Mouse (Mus musculus): ENCODE data around the gene Tyw1.

The Tyw1 gene

GRCm38 (mm10) chr5:130314926-130315325, 59.5 kb downstream of the Tyw1 start:
- no peak for DNase-seq (ENCODE audit: low spot score)

GRCm38 (mm10) chr5:130316321-130316720, 60.9 kb downstream of the Tyw1 start:
- DNase-seq (ENCODE audit: low spot score) = no peak

GRCm38 (mm10) chr5:130319783-130320182, 64.4 kb downstream of the Tyw1 start:
- no peak for DNase-seq (ENCODE audit: low spot score)

- peak; percentile 14 for DNase-seq (ENCODE audit: low spot score)
These were observed 65.1 kb downstream of the Tyw1 start for GRCm38 (mm10) chr5:130320485-130320884.

GRCm38 (mm10) chr5:130325486-130325885, 70.1 kb downstream of the Tyw1 start:
- no peak for DNase-seq (ENCODE audit: low spot score)

GRCm38 (mm10) chr5:130327615-130328263, 72.3 kb downstream of the Tyw1 start:
- DNase-seq (ENCODE audit: low spot score) = no peak

GRCm38 (mm10) chr5:130328366-130328765, 72.9 kb downstream of the Tyw1 start:
- DNase-seq (ENCODE audit: low spot score) = no peak

GRCm38 (mm10) chr5:130329889-130330288, 74.5 kb downstream of the Tyw1 start:
- no peak for DNase-seq (ENCODE audit: low spot score)

- no peak for DNase-seq (ENCODE audit: low spot score)
These were observed 75.4 kb downstream of the Tyw1 start for GRCm38 (mm10) chr5:130330801-130331200.

GRCm38 (mm10) chr5:130331206-130331605, 75.8 kb downstream of the Tyw1 start:
- DNase-seq (ENCODE audit: low spot score) = no peak

- no peak for DNase-seq (ENCODE audit: low spot score)
These were observed 78.1 kb downstream of the Tyw1 start for GRCm38 (mm10) chr5:130333566-130333965.

- DNase-seq (ENCODE audit: low spot score) = no peak
These were observed 78.6 kb downstream of the Tyw1 start for GRCm38 (mm10) chr5:130333971-130334370.

- no peak for DNase-seq (ENCODE audit: low spot score)
These were observed 80.0 kb downstream of the Tyw1 start for GRCm38 (mm10) chr5:130335462-130335861.

GRCm38 (mm10) chr5:130340656-130341055, 85.2 kb downstream of the Tyw1 start:
- DNase-seq (ENCODE audit: low spot score) = no peak

- DNase-seq (ENCODE audit: low spot score) = no peak
These were observed 89.6 kb downstream of the Tyw1 start for GRCm38 (mm10) chr5:130344999-130345398.

GRCm38 (mm10) chr5:130345871-130346270, 90.5 kb downstream of the Tyw1 start:
- DNase-seq (ENCODE audit: low spot score) = no peak

- DNase-seq (ENCODE audit: low spot score) = no peak
These were observed 99.8 kb downstream of the Tyw1 start for GRCm38 (mm10) chr5:130355223-130355622.

- no peak for DNase-seq (ENCODE audit: low spot score)
These were observed 107.7 kb downstream of the Tyw1 start for GRCm38 (mm10) chr5:130363111-130363510.

GRCm38 (mm10) chr5:130363773-130364172, 108.4 kb downstream of the Tyw1 start:
- no peak for DNase-seq (ENCODE audit: low spot score)

GRCm38 (mm10) chr5:130368236-130368635, 112.8 kb downstream of the Tyw1 start:
- DNase-seq (ENCODE audit: low spot score) = no peak

- DNase-seq (ENCODE audit: low spot score) = no peak
These were observed 113.8 kb downstream of the Tyw1 start, which contains the start of gene Caln1 for GRCm38 (mm10) chr5:130369237-130369636. Gene Caln1 (plus strand): TSS chr5:130369455.

- DNase-seq (ENCODE audit: low spot score) = no peak
These were observed 120.0 kb downstream of the Tyw1 start for GRCm38 (mm10) chr5:130375411-130375810.

- no peak for DNase-seq (ENCODE audit: low spot score)
These were observed 128.9 kb downstream of the Tyw1 start, which contains the start of gene A330070K13Rik for GRCm38 (mm10) chr5:130384222-130384912. Gene A330070K13Rik (minus strand): TSS chr5:130384631.

GRCm38 (mm10) chr5:130386418-130386817, 131.0 kb downstream of the Tyw1 start:
- no peak for DNase-seq (ENCODE audit: low spot score)
